Mouse (Mus musculus): ENCODE measurements around the gene AI481877.

DNA sequence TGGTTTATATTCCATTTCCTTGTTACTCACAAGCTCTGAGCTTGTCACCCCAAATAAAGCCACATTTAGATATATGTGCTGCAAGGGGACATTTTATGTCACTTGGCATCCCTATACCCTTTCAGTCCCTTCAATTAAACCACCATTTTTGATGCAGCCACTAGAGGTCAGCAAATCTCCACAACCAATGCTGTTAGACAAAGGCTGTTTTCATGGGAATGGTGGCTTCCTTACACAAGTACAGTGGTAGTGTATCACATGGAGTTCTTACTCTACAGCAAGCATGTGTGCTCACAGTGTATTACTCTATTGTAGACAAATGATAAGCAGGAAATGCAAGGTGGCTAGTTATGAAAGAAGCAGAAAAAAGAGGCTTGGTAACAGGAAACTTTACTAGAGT is 42.4 kb downstream of the AI481877 start:
- TF ChIP-seq POLR2A (IDR thresholded peaks at IDR 0.05; ENCODE audit: extremely low read depth, insufficient read depth, low read length) (no peak), CTCF (IDR thresholded peaks at IDR 0.05; ENCODE audit: extremely low read depth, insufficient read depth, low read length) (peak; percentile 90)
